Mouse (Mus musculus) midbrain, embryonic 14.5 days (tissue): ENCODE data around the gene Pkn1. TPM values are rescaled to one million over a fixed set of nuclear protein-coding genes. Genes with fewer than 3 reads are reported as not detected.

Experiments
- ATAC-seq: fragments of 200-750 bp; cut with Nextera tagmentation; 2 replicates; pipeline ENCODE4 v1.8.0; 2017; ENCODE audit warnings: moderate number of reproducible peaks, moderate library complexity; ENCODE audit not compliant: low FRiP score, low TSS enrichment
- DNase-seq: peaks from one replicate; pipeline ENCODE4 v3.0.0-alpha.2; 2015
- H3K27ac ChIP-seq: fragments of 300-500 bp; sonication (generic); replicated peaks from 2 replicates; pipeline ENCODE4 v1.5.1; 2014; ENCODE audit warnings: mild to moderate bottlenecking, low read depth, low read length, moderate library complexity
- H3K27me3 ChIP-seq: fragments of 300-500 bp; sonication (generic); 2 replicates; pipeline ENCODE4 v1.6.1; 2014; ENCODE audit warnings: low read length, control low read depth, mixed read lengths; ENCODE audit not compliant: control insufficient read depth, insufficient read depth
- H3K36me3 ChIP-seq: fragments of 300-500 bp; sonication (generic); 2 replicates; pipeline ENCODE4 v1.6.1; 2014; ENCODE audit warnings: low read length, control low read depth; ENCODE audit not compliant: control insufficient read depth, insufficient read depth
- H3K4me1 ChIP-seq: fragments of 300-500 bp; sonication (generic); 2 replicates; pipeline ENCODE4 v1.6.1; 2014; ENCODE audit warnings: mild to moderate bottlenecking, antibody characterized with exemption, low read length, control low read depth; ENCODE audit not compliant: control insufficient read depth, insufficient read depth
- H3K4me2 ChIP-seq: fragments of 300-500 bp; sonication (generic); 2 replicates; pipeline ENCODE4 v1.6.1; 2014; ENCODE audit warnings: mild to moderate bottlenecking, low read length, moderate library complexity
- H3K4me3 ChIP-seq: fragments of 300-500 bp; sonication (generic); replicated peaks from 2 replicates; pipeline ENCODE4 v1.5.1; 2014; ENCODE audit warnings: low read depth, low read length
- H3K9ac ChIP-seq: fragments of 300-500 bp; sonication (generic); replicated peaks from 2 replicates; pipeline ENCODE4 v1.6.1; 2014; ENCODE audit warnings: mild to moderate bottlenecking, low read length, moderate library complexity
- H3K9me3 ChIP-seq: fragments of 300-500 bp; sonication (generic); 2 replicates; pipeline ENCODE4 v1.6.1; 2016; ENCODE audit warnings: low read length, control low read depth, mixed read lengths; ENCODE audit not compliant: control insufficient read depth
- WGBS: fragments of 180-500 bp; shearing (Covaris S2); extraction: QIAGEN DNeasy Blood & Tissue Kit; methylation state at CpG from one replicate; pipeline ENCODE4 v1.1.7; 2014; 5-methylcytosine and 5-hydroxymethylcytosine counted together
- microRNA-seq: library from miRNA; unstranded; fragments of <30 nt; microRNA quantifications from one replicate; pipeline ENCODE4, GENCODE M21; 2016
- polyA plus RNA-seq: library from polyadenylated mRNA; unstranded; fragments of >200 nt; fragmentation: Nextera tagmentation; extraction: Ambion mirVana; gene quantifications from 2 replicates; pipeline ENCODE4 v1.2.1, GENCODE M21; 2014

The Pkn1 gene
- polyA plus RNA-seq, 1 experiment from 2014 or later, result 26.6 TPM

GRCm38 (mm10) chr8:83618566-83618965 lies 80.4 kb downstream of the Pkn1 start:
- DNase-seq, result no peak
- Histone ChIP-seq H3K9me3 (no peaks in the 10 kb centered on the region), H3K27ac (no peak overlapping the region), H3K4me2 (no peak overlapping the region), H3K9ac (no peak overlapping the region), H3K36me3 (peaks cover 8% of the 10 kb centered on the region), H3K4me1 (no peaks in the 10 kb centered on the region), H3K27me3 (no peaks in the 10 kb centered on the region), H3K4me3 (no peak overlapping the region)
- no peak for ATAC-seq
- 97% methylated on average over 2 of the region's 2 CpGs for WGBS

- 89% methylated on average over 2 of the region's 2 CpGs for WGBS
- H3K4me1 ChIP-seq, result no peaks in the 10 kb centered on the region
- DNase-seq (no peak), ATAC-seq (no peak)
- H3K36me3 ChIP-seq, result peaks cover 22% of the 10 kb centered on the region
- no peaks in the 10 kb centered on the region for H3K27me3 ChIP-seq
- no peak overlapping the region for H3K4me3 ChIP-seq
- H3K27ac ChIP-seq, result no peak overlapping the region
- H3K9ac ChIP-seq, result no peak overlapping the region
- no peak overlapping the region for H3K4me2 ChIP-seq
- no peaks in the 10 kb centered on the region for H3K9me3 ChIP-seq
Measured at GRCm38 (mm10) chr8:83617111-83617510, 81.9 kb downstream of the Pkn1 start.

DNA sequence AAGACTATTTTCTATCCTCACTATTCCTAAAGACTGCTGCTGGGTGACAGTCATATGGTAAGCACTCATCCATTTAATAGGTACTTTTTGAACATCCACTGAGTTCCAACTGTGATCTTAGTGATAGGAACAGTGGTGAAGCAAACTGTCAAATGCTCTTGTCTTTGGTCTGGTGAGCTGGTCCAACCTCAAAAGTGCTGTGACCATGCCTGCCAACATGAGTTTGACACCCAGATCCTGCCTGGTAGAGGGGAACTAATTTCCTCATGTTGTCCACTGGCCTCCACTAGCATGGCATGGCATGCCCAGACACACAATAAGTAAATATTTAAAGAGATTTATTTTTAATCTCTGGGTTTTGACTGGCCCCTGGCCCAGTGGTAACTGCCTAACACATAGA lies 82.4 kb downstream of the Pkn1 start:
- ATAC-seq (no peak), DNase-seq (no peak)

More for the DNA sequence above, 82.4 kb downstream of the Pkn1 start:
- no peaks in the 10 kb centered on the region for H3K4me1 ChIP-seq
- no peak overlapping the region for H3K9ac ChIP-seq
- no peaks in the 10 kb centered on the region for H3K9me3 ChIP-seq
- no peaks in the 10 kb centered on the region for H3K27me3 ChIP-seq
- no peak overlapping the region for H3K4me2 ChIP-seq
- no peak overlapping the region for H3K4me3 ChIP-seq
- H3K27ac ChIP-seq, result no peak overlapping the region
- peaks cover 27% of the 10 kb centered on the region for H3K36me3 ChIP-seq

Small RNAs within 50 kb of the gene (microRNA-seq; reads per million reads assigned to microRNA genes)
- not detected for gene Mir1668

Other genes with a start within 250 kb of the Pkn1 start
- 278 and 296 TPM in 2 replicates for gene Scoc, start 240.8 kb downstream of the Pkn1 start, polyA plus RNA-seq
- not detected in 2 replicates for gene Olfr370, start 163.4 kb downstream of the Pkn1 start, polyA plus RNA-seq
- gene Ndufb7, start 132.5 kb downstream of the Pkn1 start, polyA plus RNA-seq, result 346 and 405 TPM in 2 replicates
- 987 and 1,278 TPM in 2 replicates for gene Tecr, start 91.2 kb downstream of the Pkn1 start, polyA plus RNA-seq
- 46.2 TPM in 2 replicates for gene Dnajb1, start 91.0 kb downstream of the Pkn1 start, polyA plus RNA-seq
- gene Gipc1, start 46.5 kb downstream of the Pkn1 start, polyA plus RNA-seq, result 106 and 116 TPM in 2 replicates
- 0.72 and 1.3 TPM in 2 replicates for gene Ptger1, start 32.5 kb downstream of the Pkn1 start, polyA plus RNA-seq
- gene Ddx39, start 16.0 kb upstream of the Pkn1 start, polyA plus RNA-seq, result 109 and 113 TPM in 2 replicates
- 8.5 and 12.3 TPM in 2 replicates for gene Adgre5, start 42.1 kb upstream of the Pkn1 start, polyA plus RNA-seq
- 77.2 and 92.7 TPM in 2 replicates for gene Adgrl1, start 200.9 kb upstream of the Pkn1 start, polyA plus RNA-seq